Mouse (Mus musculus): ENCODE measurements around the gene Emp3.

- TF ChIP-seq POLR2A (IDR thresholded peaks at IDR 0.05; ENCODE audit: borderline replicate concordance, control insufficient read depth, low read depth, low read length): no peak
- no peak for TF ChIP-seq CTCF (IDR thresholded peaks at IDR 0.05; ENCODE audit: control insufficient read depth, insufficient read depth, low read length)
These were observed 492 bp downstream of the Emp3 start for GRCm38 (mm10) chr7:45920583-45921241.
